Mouse (Mus musculus) yolk sac, embryonic 10.5 days (tissue): ENCODE measurements around the gene 4930556J24Rik.
"Not testable (repeated sequence)": the region's sequence is repeated elsewhere in the genome, so short reads cannot be mapped to it uniquely, and the experiment has no call there.

ENCODE experiments used
- DNase-seq: peaks from one replicate; pipeline ENCODE4 v3.0.0-alpha.2; 2017; ENCODE audit warnings: low spot score

Gene 4930556J24Rik

GRCm38 (mm10) chr11:3976678-3977077 is at the start of gene 4930556J24Rik:
TSS of gene 4930556J24Rik (minus strand) at chr11:3976778.
- DNase-seq = no peak

- DNase-seq = no peak
These were observed 46.7 kb upstream of the 4930556J24Rik start for GRCm38 (mm10) chr11:4023321-4023720.

- not testable (repeated sequence) for DNase-seq
These were observed 45.5 kb upstream of the 4930556J24Rik start for GRCm38 (mm10) chr11:4022111-4022510.

- DNase-seq = not testable (repeated sequence)
These were observed 39.2 kb upstream of the 4930556J24Rik start for GRCm38 (mm10) chr11:4015796-4016195.

- DNase-seq = no peak
These were observed 36.0 kb upstream of the 4930556J24Rik start for GRCm38 (mm10) chr11:4012616-4013015.

GRCm38 (mm10) chr11:4006462-4006861 is 29.9 kb upstream of the 4930556J24Rik start:
- no peak for DNase-seq

GRCm38 (mm10) chr11:4005220-4005805 is 28.7 kb upstream of the 4930556J24Rik start:
- DNase-seq = no peak

GRCm38 (mm10) chr11:4001603-4002002 is 25.0 kb upstream of the 4930556J24Rik start:
- peak; percentile 67 for DNase-seq

GRCm38 (mm10) chr11:3999547-3999946 is 23.0 kb upstream of the 4930556J24Rik start:
- no peak for DNase-seq

GRCm38 (mm10) chr11:3997978-3998720 is 21.6 kb upstream of the 4930556J24Rik start:
- DNase-seq = no peak

GRCm38 (mm10) chr11:3996840-3997239 is 20.3 kb upstream of the 4930556J24Rik start:
- DNase-seq = no peak

- no peak for DNase-seq
These were observed 18.9 kb upstream of the 4930556J24Rik start for GRCm38 (mm10) chr11:3995511-3995910.

GRCm38 (mm10) chr11:3993914-3994313 is 17.3 kb upstream of the 4930556J24Rik start:
- DNase-seq = no peak

- no peak for DNase-seq
These were observed 16.6 kb upstream of the 4930556J24Rik start for GRCm38 (mm10) chr11:3993132-3993531.

- no peak for DNase-seq
These were observed 13.2 kb upstream of the 4930556J24Rik start for GRCm38 (mm10) chr11:3989748-3990147.

- DNase-seq = peak; percentile 80
These were observed 7.5 kb upstream of the 4930556J24Rik start for GRCm38 (mm10) chr11:3983863-3984745.

GRCm38 (mm10) chr11:3983291-3983862 is 6.8 kb upstream of the 4930556J24Rik start, which contains the start of gene Gal3st1:
TSS of gene Gal3st1 (plus strand) at chr11:3983636.
- DNase-seq = peak; percentile 77

- DNase-seq = peak; percentile 53
These were observed 6.0 kb upstream of the 4930556J24Rik start for GRCm38 (mm10) chr11:3982275-3983209.

- no peak for DNase-seq
These were observed 5.0 kb upstream of the 4930556J24Rik start for GRCm38 (mm10) chr11:3981536-3981935.

- no peak for DNase-seq
These were observed 1.8 kb upstream of the 4930556J24Rik start for GRCm38 (mm10) chr11:3978421-3978820.

GRCm38 (mm10) chr11:3974311-3974710 is 2.3 kb downstream of the 4930556J24Rik start:
- no peak for DNase-seq
